Mouse (Mus musculus) MEL (cell line): ENCODE data around the gene Zfp622. TPM values are rescaled to one million over a fixed set of nuclear protein-coding genes. Genes with fewer than 3 reads are reported as not detected.

ENCODE experiments used
- DNase-seq: peaks from one replicate; pipeline ENCODE4 v3.0.0; 2011; ENCODE audit warnings: low read depth, low spot score
- H3K27ac ChIP-seq: 2 replicates; pipeline ENCODE4 v1.5.1; 2012; ENCODE audit warnings: low read depth, mild to moderate bottlenecking, control low read depth, low read length, moderate library complexity; ENCODE audit not compliant: control insufficient read depth
- H3K27me3 ChIP-seq, 2 experiments: fragments of 150-350 bp in 1 of 2; sonication (generic) in 1 of 2; 2 replicates each; pipeline ENCODE4 v1.6.1; 2012; ENCODE audit warnings: low read length in 2 of 2, mild to moderate bottlenecking in 2 of 2, improper control_type of control experiment in 1 of 2, moderate library complexity in 1 of 2; ENCODE audit not compliant: insufficient read depth in 2 of 2, control insufficient read depth in 1 of 2
- H3K36me3 ChIP-seq, 2 experiments: 2 replicates each; pipeline ENCODE4 v1.6.1; 2012 to 2014; ENCODE audit warnings: low read length in 2 of 2, improper control_type of control experiment in 1 of 2, inconsistent platforms in 1 of 2, mild to moderate bottlenecking in 1 of 2; ENCODE audit not compliant: insufficient read depth in 2 of 2, control insufficient read depth in 1 of 2
- H3K4me1 ChIP-seq, 2 experiments: fragments of 150-350 bp in 1 of 2; sonication (generic) in 1 of 2; 2 replicates each; pipeline ENCODE4 v1.6.1; 2012; ENCODE audit warnings: low read length in 2 of 2, improper control_type of control experiment in 1 of 2, mild to moderate bottlenecking in 1 of 2; ENCODE audit not compliant: insufficient read depth in 2 of 2, control insufficient read depth in 1 of 2
- H3K4me3 ChIP-seq, 2 experiments: fragments of 150-350 bp in 1 of 2; sonication (generic) in 1 of 2; 2 replicates each; pipeline ENCODE4 v1.5.1; 2012; ENCODE audit warnings: low read depth in 2 of 2, low read length in 2 of 2, mild to moderate bottlenecking in 2 of 2, moderate library complexity in 2 of 2, control low read depth in 1 of 2, improper control_type of control experiment in 1 of 2; ENCODE audit not compliant: control insufficient read depth in 1 of 2, insufficient read depth in 1 of 2
- H3K79me2 ChIP-seq: 2 replicates; pipeline ENCODE4 v1.6.1; 2012; ENCODE audit warnings: mild to moderate bottlenecking, low read length, moderate library complexity; ENCODE audit not compliant: control insufficient read depth, poor library complexity, insufficient read depth
- H3K9ac ChIP-seq: 2 replicates; pipeline ENCODE4 v1.6.1; 2012; ENCODE audit warnings: low read depth, mild to moderate bottlenecking, control low read depth, low read length, moderate library complexity; ENCODE audit not compliant: control insufficient read depth, poor library complexity, severe bottlenecking
- H3K9me3 ChIP-seq: fragments of 150-350 bp; sonication (generic); replicated peaks from 2 replicates; pipeline ENCODE4 v1.6.1; 2012; ENCODE audit warnings: mild to moderate bottlenecking, low read length, improper control_type of control experiment, moderate library complexity; ENCODE audit not compliant: insufficient read depth
- CHD1 ChIP-seq: IDR thresholded peaks from 2 replicates; pipeline ENCODE4 v1.6.1; 2012; ENCODE audit warnings: low read depth, mild to moderate bottlenecking, inconsistent platforms, low read length, improper control_type of control experiment
- E2F4 ChIP-seq: IDR thresholded peaks from 2 replicates; pipeline ENCODE4 v1.6.1; 2011; ENCODE audit warnings: low read depth, low read length, improper control_type of control experiment, borderline replicate concordance
- ELF1 ChIP-seq: IDR thresholded peaks from 2 replicates; pipeline ENCODE4 v1.6.1; 2014; ENCODE audit warnings: low read depth, mild to moderate bottlenecking, inconsistent platforms, low read length, improper control_type of control experiment, moderate library complexity
- JUND ChIP-seq: IDR thresholded peaks from 2 replicates; pipeline ENCODE4 v1.6.1; 2011; ENCODE audit warnings: low read depth, mild to moderate bottlenecking, improper control_type of control experiment, low read length
- MAFK ChIP-seq: IDR thresholded peaks from 2 replicates; pipeline ENCODE4 v1.6.1; 2011; ENCODE audit warnings: low read depth, mild to moderate bottlenecking, low read length, improper control_type of control experiment, borderline replicate concordance
- MEF2A ChIP-seq: IDR thresholded peaks from 2 replicates; pipeline ENCODE4 v1.6.1; 2014; ENCODE audit warnings: low read depth, mild to moderate bottlenecking, inconsistent platforms, low read length, improper control_type of control experiment; ENCODE audit not compliant: poor library complexity, insufficient replicate concordance, severe bottlenecking; ENCODE audit errors: extremely low read depth
- MXI1 ChIP-seq: IDR thresholded peaks from 2 replicates; pipeline ENCODE4 v1.6.1; 2011; ENCODE audit warnings: mild to moderate bottlenecking, low read depth, low read length, improper control_type of control experiment
- MYB ChIP-seq: IDR thresholded peaks from 2 replicates; pipeline ENCODE4 v1.6.1; 2011; ENCODE audit warnings: mild to moderate bottlenecking, low read depth, low read length, improper control_type of control experiment
- MYC ChIP-seq: IDR thresholded peaks from 2 replicates; pipeline ENCODE4 v1.6.1; 2011; ENCODE audit warnings: low read depth, mild to moderate bottlenecking, low read length, improper control_type of control experiment, moderate library complexity
- NELFE ChIP-seq: IDR thresholded peaks from 2 replicates; pipeline ENCODE4 v1.6.1; 2011; ENCODE audit warnings: low read depth, low read length, improper control_type of control experiment
- POLR2A ChIP-seq, 2 experiments: IDR thresholded peaks; 2 replicates each; pipeline ENCODE4 v1.6.1; 2011 to 2012; ENCODE audit warnings: low read length in 2 of 2, mild to moderate bottlenecking in 2 of 2, control low read depth in 1 of 2, improper control_type of control experiment in 1 of 2, low read depth in 1 of 2, moderate library complexity in 1 of 2; ENCODE audit not compliant: control insufficient read depth in 1 of 2, insufficient read depth in 1 of 2, poor library complexity in 1 of 2
- POLR2AphosphoS2 ChIP-seq: IDR thresholded peaks from 2 replicates; pipeline ENCODE4 v1.6.1; 2011; ENCODE audit warnings: low read length, improper control_type of control experiment
- RAD21 ChIP-seq: IDR thresholded peaks from 2 replicates; pipeline ENCODE4 v1.6.1; 2011; ENCODE audit warnings: mild to moderate bottlenecking, low read depth, low read length, improper control_type of control experiment
- RCOR1 ChIP-seq: IDR thresholded peaks from 2 replicates; pipeline ENCODE4 v1.6.1; 2012; ENCODE audit warnings: low read depth, mild to moderate bottlenecking, inconsistent platforms, low read length, improper control_type of control experiment
- SMC3 ChIP-seq: IDR thresholded peaks from 2 replicates; pipeline ENCODE4 v1.6.1; 2011; ENCODE audit warnings: low read depth, low read length, improper control_type of control experiment
- TAL1 ChIP-seq: IDR thresholded peaks from 2 replicates; pipeline ENCODE4 v1.6.1; 2012; ENCODE audit warnings: mild to moderate bottlenecking, inconsistent platforms, low read length, moderate library complexity, mixed read lengths
- TBP ChIP-seq: IDR thresholded peaks from 2 replicates; pipeline ENCODE4 v1.8.0; 2011; ENCODE audit warnings: low read depth, low read length, improper control_type of control experiment
- TCF12 ChIP-seq: IDR thresholded peaks from 2 replicates; pipeline ENCODE4 v1.6.1; 2014; ENCODE audit warnings: low read depth, mild to moderate bottlenecking, inconsistent platforms, low read length, improper control_type of control experiment, moderate library complexity
- UBTF ChIP-seq: IDR thresholded peaks from 2 replicates; pipeline ENCODE4 v1.6.1; 2012; ENCODE audit warnings: low read depth, mild to moderate bottlenecking, inconsistent platforms, low read length, improper control_type of control experiment, moderate library complexity, borderline replicate concordance; ENCODE audit not compliant: insufficient read depth
- ZC3H11A ChIP-seq: IDR thresholded peaks from 2 replicates; pipeline ENCODE4 v1.6.1; 2012; ENCODE audit warnings: low read depth, mild to moderate bottlenecking, inconsistent platforms, low read length, improper control_type of control experiment
- ZKSCAN1 ChIP-seq: IDR thresholded peaks from 2 replicates; pipeline ENCODE4 v1.6.1; 2012; ENCODE audit warnings: low read depth, mild to moderate bottlenecking, inconsistent platforms, low read length, improper control_type of control experiment, moderate library complexity
- ZMIZ1 ChIP-seq: IDR thresholded peaks from 2 replicates; pipeline ENCODE4 v1.6.1; 2012; ENCODE audit warnings: low read depth, mild to moderate bottlenecking, inconsistent platforms, low read length, improper control_type of control experiment, moderate library complexity
- ZNF384 ChIP-seq: IDR thresholded peaks from 2 replicates; pipeline ENCODE4 v1.6.1; 2012; ENCODE audit warnings: low read depth, mild to moderate bottlenecking, inconsistent platforms, low read length, improper control_type of control experiment
- polyA plus RNA-seq, 2 experiments: library from polyadenylated mRNA; stranded (reverse) in 1 of 2; unstranded in 1 of 2; fragments of >175 nt in 1 of 2; fragments of >200 nt in 1 of 2; gene quantifications; 2 replicates each; pipeline versions ENCODE4 v1.2.1 to v1.2.4; 2012; ENCODE audit warnings: low replicate concordance in 2 of 2, low read depth in 1 of 2; ENCODE audit not compliant: insufficient read length in 2 of 2, insufficient read depth in 1 of 2, missing spikeins in 1 of 2
- total RNA-seq: library from RNA; depleted of rRNA; stranded (reverse); fragments of 300-350 nt; gene quantifications from 2 replicates; pipeline ENCODE4 v1.2.3, GENCODE M21; 2012

Zfp622 gene
- total and polyA plus RNA-seq, 3 experiments, result 77.2 to 106 TPM; not detected in 1

DNA sequence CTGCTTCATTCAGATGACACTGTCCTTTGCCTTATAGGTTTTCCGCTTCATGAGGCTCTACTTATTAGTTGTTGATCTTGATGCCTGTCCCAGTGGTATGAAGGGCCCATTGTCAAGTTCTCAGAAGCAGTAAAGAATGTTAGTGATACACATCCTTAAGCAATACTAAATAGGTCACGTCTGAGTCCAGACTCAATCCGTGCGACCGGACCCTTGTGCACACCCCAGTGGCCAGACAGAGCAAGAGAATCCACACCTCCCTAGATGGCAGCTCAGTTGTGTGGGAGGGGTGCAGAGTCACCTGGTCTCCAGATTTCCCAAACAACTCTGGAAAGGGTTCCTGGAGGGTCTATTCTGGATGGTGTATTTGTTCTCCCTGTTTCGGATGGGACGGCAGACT, 37.7 kb upstream of the Zfp622 start:
- no peak for DNase-seq
- Histone ChIP-seq H3K27ac (no peak overlapping the region), H3K9ac (no peak overlapping the region), H3K79me2 (no peaks in the 10 kb centered on the region), H3K36me3 (peaks cover 0 to 10% of the 10 kb centered on the region in 2 experiments; a peak in 2 of 4 replicates), H3K4me3 (no peak overlapping the region), H3K9me3 (no peaks in the 10 kb centered on the region), H3K4me1 (peaks cover 14 to 17% of the 10 kb centered on the region in 2 experiments), H3K27me3 (no peaks in the 10 kb centered on the region)
- TF ChIP-seq TCF12, result no peak
- TF ChIP-seq MYC, result no peak
- no peak for TF ChIP-seq ZKSCAN1
- no peak for TF ChIP-seq SMC3
- no peak for TF ChIP-seq CHD1
- no peak for TF ChIP-seq NELFE
- TF ChIP-seq UBTF, result no peak
- no peak for TF ChIP-seq JUND

DNA sequence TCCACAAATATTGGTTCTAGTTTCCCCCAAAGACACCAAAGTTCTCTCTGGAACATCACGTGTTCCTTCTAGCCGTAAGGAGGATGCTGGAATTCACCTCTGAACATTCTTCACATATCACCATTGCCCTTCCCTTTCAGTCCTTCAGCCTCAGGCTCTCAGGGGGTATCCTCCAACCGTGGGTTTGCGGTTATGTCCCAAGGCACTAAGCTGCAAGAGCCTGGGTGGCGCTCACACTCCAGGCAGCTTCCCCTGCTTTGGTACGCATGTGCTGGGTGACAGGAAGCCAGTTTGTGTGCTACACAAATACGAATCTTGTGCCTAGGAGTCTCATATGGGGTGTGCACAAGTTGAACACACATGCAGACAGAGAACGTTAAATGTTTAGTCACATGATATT, 36.8 kb upstream of the Zfp622 start:
- Histone ChIP-seq H3K9me3 (no peaks in the 10 kb centered on the region), H3K36me3 (peaks cover 0 to 9% of the 10 kb centered on the region in 2 experiments; a peak in 2 of 4 replicates), H3K4me3 (no peak overlapping the region), H3K4me1 (peaks cover 9 to 14% of the 10 kb centered on the region in 2 experiments), H3K27ac (no peak overlapping the region), H3K27me3 (no peaks in the 10 kb centered on the region), H3K9ac (no peak overlapping the region), H3K79me2 (no peaks in the 10 kb centered on the region)
- no peak for TF ChIP-seq MYB
- TF ChIP-seq ZKSCAN1, result no peak
- TF ChIP-seq UBTF, result no peak
- TF ChIP-seq ZNF384, result no peak
- TF ChIP-seq E2F4, result no peak
- no peak for TF ChIP-seq MXI1
- TF ChIP-seq TCF12, result no peak
- TF ChIP-seq ZMIZ1, result no peak
- TF ChIP-seq MAFK, result no peak
- TF ChIP-seq TBP, result no peak
- TF ChIP-seq POLR2A (IDR thresholded peaks at IDR 0.05; ENCODE audit: control insufficient read depth in 1 of 2, insufficient read depth in 1 of 2, low read depth in 1 of 2, low read length in 2 of 2, poor library complexity in 1 of 2), result no peak
- TF ChIP-seq POLR2AphosphoS2, result no peak
- no peak for TF ChIP-seq TAL1
- TF ChIP-seq RAD21, result no peak
- no peak for TF ChIP-seq ELF1
- no peak for TF ChIP-seq ZC3H11A
- TF ChIP-seq NELFE, result no peak
- no peak for TF ChIP-seq MEF2A
- TF ChIP-seq RCOR1, result no peak
- TF ChIP-seq CHD1, result no peak
- no peak for DNase-seq
